Mouse (Mus musculus): ENCODE data around the gene Ppp1r1a. TPM values are rescaled to one million over a fixed set of nuclear protein-coding genes. Genes with fewer than 3 reads are reported as not detected.

Gene Ppp1r1a
- polyA plus RNA-seq, 1 experiment from 2014 or later: 38.3 TPM

- peaks cover 49% of the 10 kb centered on the region for H3K27me3 ChIP-seq (ENCODE audit: low read depth, poor library complexity, severe bottlenecking)
- WGBS: 81% methylated on average over 2 of the region's 2 CpGs
- 0 out of 2 replicates have a peak, but pooled peaks cover 3% of the 10 kb centered on the region for H3K36me3 ChIP-seq
- no peaks in the 10 kb centered on the region for H3K9me3 ChIP-seq (replicated peaks)
- peaks cover 60% of the 10 kb centered on the region for H3K4me1 ChIP-seq
- no peak overlapping the region for H3K27ac ChIP-seq (replicated peaks)
- no peak overlapping the region for H3K4me3 ChIP-seq
- no peak for DNase-seq (ENCODE audit: low spot score)
Measured at GRCm38 (mm10) chr15:103535030-103535429, 2.8 kb downstream of the Ppp1r1a start.

DNA sequence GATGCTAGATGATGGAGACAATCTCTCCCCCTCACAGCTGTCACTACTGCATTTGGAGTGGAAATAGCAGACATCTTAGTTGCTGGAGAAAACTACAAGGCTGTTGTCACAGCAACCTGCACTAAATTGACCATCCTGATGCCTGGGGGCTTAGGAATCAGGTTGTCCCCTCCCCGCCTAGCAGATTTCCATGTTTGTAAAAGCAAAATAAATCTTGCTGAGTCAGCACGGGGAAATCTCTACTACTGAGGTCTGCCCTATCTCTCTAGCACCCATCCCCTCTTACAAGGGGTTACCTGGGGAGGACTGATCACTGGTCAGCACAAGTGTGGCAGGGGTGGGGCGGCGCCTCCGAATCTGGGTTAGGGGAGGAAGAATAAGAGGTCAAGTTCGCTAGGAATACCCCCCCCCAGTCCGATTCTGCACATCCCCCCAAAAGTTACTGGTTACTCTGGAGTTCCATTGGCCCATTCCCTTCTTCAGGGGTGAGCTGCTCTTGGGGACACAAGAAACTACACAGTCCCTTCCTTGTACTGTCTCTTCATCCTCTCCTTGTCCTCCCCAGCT is 3.7 kb downstream of the Ppp1r1a start:
- Histone ChIP-seq H3K4me3 (no peak overlapping the region), H3K4me1 (peaks cover 66% of the 10 kb centered on the region), H3K27me3 (ENCODE audit: low read depth, poor library complexity, severe bottlenecking) (peaks cover 40% of the 10 kb centered on the region), H3K36me3 (peaks cover 10% of the 10 kb centered on the region), H3K9me3 (replicated peaks) (no peaks in the 10 kb centered on the region), H3K27ac (replicated peaks) (no peak overlapping the region)
- no peak for DNase-seq (ENCODE audit: low spot score)
- 84% methylated on average over 7 of the region's 7 CpGs for WGBS

DNA sequence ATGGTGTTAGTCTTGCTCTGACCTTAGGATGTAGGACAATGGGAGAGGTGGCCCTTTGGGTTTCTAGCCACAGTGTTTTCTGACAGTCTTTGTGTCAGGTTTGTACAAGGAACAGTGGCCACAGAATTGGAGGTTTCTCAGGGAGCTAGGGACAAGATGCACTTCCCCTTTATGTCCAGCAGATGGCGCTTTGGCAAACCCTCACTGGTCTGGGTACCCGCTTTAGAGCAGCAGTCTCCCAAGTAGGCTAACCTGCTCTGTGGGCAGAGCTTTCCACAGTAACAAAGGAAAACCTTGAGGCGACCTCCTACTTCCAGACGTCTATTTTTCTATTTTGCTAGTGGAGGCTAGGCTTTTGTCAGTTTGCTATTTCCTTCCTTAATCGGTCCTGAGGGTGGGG is 7.4 kb downstream of the Ppp1r1a start:
- H3K27ac ChIP-seq (replicated peaks): peak overlapping the region; percentile 61
- H3K36me3 ChIP-seq: peaks cover 47% of the 10 kb centered on the region

GRCm38 (mm10) chr15:103523156-103523555 is 14.6 kb downstream of the Ppp1r1a start:
- WGBS: 39% methylated on average over 3 of the region's 3 CpGs
- Histone ChIP-seq H3K4me3 (no peak overlapping the region), H3K27me3 (ENCODE audit: low read depth, poor library complexity, severe bottlenecking) (no peaks in the 10 kb centered on the region), H3K27ac (replicated peaks) (peak overlapping the region; percentile 93), H3K36me3 (peaks cover 63% of the 10 kb centered on the region), H3K4me1 (peaks cover 56% of the 10 kb centered on the region), H3K9me3 (replicated peaks) (no peaks in the 10 kb centered on the region)
- DNase-seq (ENCODE audit: low spot score): peak; percentile 44

More for the DNA sequence above, 7.4 kb downstream of the Ppp1r1a start:
- peak; percentile 74 for DNase-seq (ENCODE audit: low spot score)
- H3K27me3 ChIP-seq (ENCODE audit: low read depth, poor library complexity, severe bottlenecking): peaks cover 5% of the 10 kb centered on the region; the same call in 1 of the 2 replicates
- no peaks in the 10 kb centered on the region for H3K9me3 ChIP-seq (replicated peaks)
- H3K4me3 ChIP-seq: no peak overlapping the region
- peaks cover 33% of the 10 kb centered on the region for H3K4me1 ChIP-seq
- WGBS: 10% methylated on average over 5 of the region's 5 CpGs

- H3K4me1 ChIP-seq: peaks cover 62% of the 10 kb centered on the region
- no peaks in the 10 kb centered on the region for H3K27me3 ChIP-seq (ENCODE audit: low read depth, poor library complexity, severe bottlenecking)
- peaks cover 58% of the 10 kb centered on the region for H3K36me3 ChIP-seq
- no peaks in the 10 kb centered on the region for H3K9me3 ChIP-seq (replicated peaks)
- H3K4me3 ChIP-seq: no peak overlapping the region
- DNase-seq (ENCODE audit: low spot score): no peak
- peak overlapping the region; percentile 93 for H3K27ac ChIP-seq (replicated peaks)
- WGBS: 74% methylated on average over 3 of the region's 3 CpGs
Measured at GRCm38 (mm10) chr15:103522458-103523099, 15.2 kb downstream of the Ppp1r1a start.

GRCm38 (mm10) chr15:103519386-103520378 is 18.1 kb downstream of the Ppp1r1a start:
- peaks cover 30% of the 10 kb centered on the region for H3K36me3 ChIP-seq
- WGBS: 12% methylated on average over 4 of the region's 4 CpGs
- H3K4me3 ChIP-seq: peak overlapping the region; percentile 35
- peak overlapping the region; percentile 93 for H3K27ac ChIP-seq (replicated peaks)
- peak; percentile 76 for DNase-seq (ENCODE audit: low spot score)
- peaks cover 90% of the 10 kb centered on the region for H3K4me1 ChIP-seq
- no peaks in the 10 kb centered on the region for H3K27me3 ChIP-seq (ENCODE audit: low read depth, poor library complexity, severe bottlenecking)
- H3K9me3 ChIP-seq (replicated peaks): no peaks in the 10 kb centered on the region

DNA sequence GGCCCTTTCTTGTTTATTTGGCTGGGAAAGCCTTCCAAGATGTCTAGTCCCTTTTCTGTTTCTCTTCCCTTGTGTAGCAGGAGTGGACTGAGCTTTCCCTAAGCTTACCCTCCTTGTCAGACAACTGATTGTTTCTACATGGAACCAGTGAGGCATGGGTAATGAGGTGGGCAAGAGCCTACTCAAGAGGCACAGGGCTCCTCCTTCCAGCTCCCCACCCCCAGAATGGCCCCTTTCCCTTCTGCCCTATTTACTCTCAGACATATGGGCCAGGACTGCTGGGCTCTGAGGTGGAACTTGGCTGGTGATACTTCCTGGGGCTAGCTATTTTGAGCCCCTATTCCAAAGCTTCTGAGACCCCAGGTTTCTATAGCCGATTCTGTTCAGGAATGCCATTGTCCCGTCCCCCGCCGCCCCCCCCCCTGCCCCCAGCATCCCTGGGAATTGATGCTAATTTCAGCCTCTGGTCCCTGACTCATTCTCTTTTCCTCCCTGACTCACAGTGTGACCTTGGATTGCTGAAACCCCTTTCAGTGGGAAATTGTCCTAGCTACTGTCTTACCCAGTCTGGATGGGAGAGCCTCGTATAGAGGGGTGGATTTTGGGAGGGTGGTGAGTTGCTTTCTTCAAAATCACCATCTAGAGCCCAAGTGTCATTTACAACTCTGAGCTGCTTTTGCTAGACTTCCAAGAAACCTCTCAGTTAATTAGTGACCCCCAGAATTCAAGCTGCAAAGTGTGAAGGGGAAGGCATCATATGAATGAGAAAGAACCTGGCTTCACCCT is 19.0 kb downstream of the Ppp1r1a start:
- peaks cover 90% of the 10 kb centered on the region for H3K4me1 ChIP-seq

DNA sequence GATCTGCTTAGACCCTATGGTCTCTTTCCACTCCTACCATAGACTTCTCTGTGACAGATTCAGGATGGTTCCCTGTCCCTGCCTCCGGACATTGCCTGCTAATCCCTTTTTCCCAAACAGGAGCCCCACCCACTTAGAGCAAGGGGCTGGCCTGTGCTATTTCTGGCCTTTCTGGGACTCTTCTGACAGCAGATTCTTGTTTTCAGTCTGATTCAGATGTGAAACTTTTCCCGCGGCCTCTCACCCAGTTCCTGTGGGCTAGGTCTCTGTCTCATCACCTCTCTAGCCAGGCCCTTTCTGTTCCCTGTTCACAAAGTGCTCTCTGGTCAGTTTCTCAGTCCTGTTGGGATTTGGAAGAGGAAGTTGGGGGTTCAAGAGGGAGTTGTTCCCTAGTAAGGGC is 22.9 kb downstream of the Ppp1r1a start:
- Histone ChIP-seq H3K27me3 (ENCODE audit: low read depth, poor library complexity, severe bottlenecking) (no peaks in the 10 kb centered on the region), H3K36me3 (no peaks in the 10 kb centered on the region), H3K27ac (replicated peaks) (peak overlapping the region; percentile 93), H3K9me3 (replicated peaks) (no peaks in the 10 kb centered on the region), H3K4me1 (peaks cover 78% of the 10 kb centered on the region), H3K4me3 (peak overlapping the region; percentile 51)
- DNase-seq (ENCODE audit: low spot score): no peak
- WGBS: 25% methylated on average over 3 of the region's 3 CpGs

More for the DNA sequence above, 19.0 kb downstream of the Ppp1r1a start:
- H3K36me3 ChIP-seq: peaks cover 21% of the 10 kb centered on the region
- peak overlapping the region; percentile 35 for H3K4me3 ChIP-seq
- peak; percentile 77 for DNase-seq (ENCODE audit: low spot score)
- H3K27me3 ChIP-seq (ENCODE audit: low read depth, poor library complexity, severe bottlenecking): no peaks in the 10 kb centered on the region
- peak overlapping the region; percentile 93 for H3K27ac ChIP-seq (replicated peaks)
- no peaks in the 10 kb centered on the region for H3K9me3 ChIP-seq (replicated peaks)
- WGBS: 6% methylated on average over 5 of the region's 5 CpGs

- 2% methylated on average over 10 of the region's 10 CpGs for WGBS
- H3K4me3 ChIP-seq: peak overlapping the region; percentile 51
- no peaks in the 10 kb centered on the region for H3K36me3 ChIP-seq
- peak; percentile 86 for DNase-seq (ENCODE audit: low spot score)
- peak overlapping the region; percentile 93 for H3K27ac ChIP-seq (replicated peaks)
- no peaks in the 10 kb centered on the region for H3K27me3 ChIP-seq (ENCODE audit: low read depth, poor library complexity, severe bottlenecking)
- peaks cover 77% of the 10 kb centered on the region for H3K4me1 ChIP-seq
- no peaks in the 10 kb centered on the region for H3K9me3 ChIP-seq (replicated peaks)
Measured at GRCm38 (mm10) chr15:103514119-103514518, 23.7 kb downstream of the Ppp1r1a start.

DNA sequence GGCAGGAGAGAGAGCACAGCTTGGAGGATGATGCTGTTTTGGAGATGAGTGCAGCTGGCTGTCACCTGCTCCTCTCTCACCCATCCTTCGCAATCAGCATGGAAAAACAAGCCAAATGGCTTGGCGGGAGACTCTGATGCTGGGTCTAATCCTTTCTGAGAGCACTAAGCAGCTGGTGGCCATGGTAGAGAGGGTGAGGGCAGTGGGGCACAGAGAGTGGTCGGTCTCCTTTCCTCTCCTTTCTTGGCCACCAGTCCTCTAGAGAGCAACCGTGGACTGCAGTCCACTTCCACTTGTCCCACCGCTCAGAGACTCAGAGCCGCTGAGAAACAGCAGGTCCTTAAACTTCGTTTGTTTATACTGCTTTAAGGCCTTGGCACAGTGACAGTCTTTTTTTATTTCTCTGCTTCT is 24.2 kb downstream of the Ppp1r1a start:
- WGBS: 6% methylated on average over 7 of the region's 7 CpGs
- peak overlapping the region; percentile 51 for H3K4me3 ChIP-seq
- H3K4me1 ChIP-seq: peaks cover 72% of the 10 kb centered on the region

GRCm38 (mm10) chr15:103511652-103512051 is 26.2 kb downstream of the Ppp1r1a start:
- DNase-seq (ENCODE audit: low spot score): no peak
- H3K4me1 ChIP-seq: peaks cover 53% of the 10 kb centered on the region

More for the DNA sequence above, 24.2 kb downstream of the Ppp1r1a start:
- Histone ChIP-seq H3K36me3 (no peaks in the 10 kb centered on the region), H3K27ac (replicated peaks) (peak overlapping the region; percentile 93), H3K27me3 (ENCODE audit: low read depth, poor library complexity, severe bottlenecking) (no peaks in the 10 kb centered on the region), H3K9me3 (replicated peaks) (no peaks in the 10 kb centered on the region)
- DNase-seq (ENCODE audit: low spot score): no peak

DNA sequence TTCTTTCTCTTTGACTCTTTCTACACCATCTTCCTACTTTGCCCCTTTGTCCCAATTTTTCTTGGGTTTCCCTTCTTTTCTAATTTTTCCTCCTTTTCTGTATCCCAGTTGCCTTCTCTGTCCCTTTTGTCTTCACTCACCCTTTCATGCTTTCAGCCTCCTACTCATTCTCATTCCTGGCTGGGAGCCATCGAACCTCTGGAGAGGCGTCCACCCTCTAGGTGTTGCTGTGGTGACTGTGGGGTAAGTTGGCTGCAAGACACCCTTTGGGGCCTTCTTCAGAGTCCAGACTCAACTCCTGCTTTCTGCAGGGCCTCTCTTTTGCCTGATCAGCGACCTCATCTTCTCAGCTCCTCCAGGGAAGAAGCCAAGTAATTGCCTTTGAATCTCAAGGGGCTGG is 28.5 kb downstream of the Ppp1r1a start:
- H3K27me3 ChIP-seq (ENCODE audit: low read depth, poor library complexity, severe bottlenecking): peaks cover 14% of the 10 kb centered on the region
- no peak for DNase-seq (ENCODE audit: low spot score)
- 77% methylated on average over 3 of the region's 3 CpGs for WGBS
- peaks cover 45% of the 10 kb centered on the region for H3K4me1 ChIP-seq
- no peaks in the 10 kb centered on the region for H3K9me3 ChIP-seq (replicated peaks)
- H3K36me3 ChIP-seq: no peaks in the 10 kb centered on the region
- no peak overlapping the region for H3K4me3 ChIP-seq
- H3K27ac ChIP-seq (replicated peaks): peak overlapping the region; percentile 28; the same call in 1 of the 2 replicates

More at GRCm38 (mm10) chr15:103511652-103512051, 26.2 kb downstream of the Ppp1r1a start:
- Histone ChIP-seq H3K27ac (replicated peaks) (no peak overlapping the region), H3K4me3 (no peak overlapping the region), H3K27me3 (ENCODE audit: low read depth, poor library complexity, severe bottlenecking) (no peaks in the 10 kb centered on the region), H3K9me3 (replicated peaks) (no peaks in the 10 kb centered on the region), H3K36me3 (no peaks in the 10 kb centered on the region)
- WGBS: 59% methylated on average over 1 of the region's 1 CpGs
